Mouse (Mus musculus) thymus, adult 18-20 months (tissue): ENCODE data around the gene Igsf21.
A peak's percentile ranks its signal among the peaks of the same experiment; 100 is the strongest.

Experiments
- DNase-seq, 2 experiments: peaks; one replicate each; pipeline ENCODE4 v3.0.0; 2022; ENCODE audit warnings: mixed read lengths in 2 of 2

The Igsf21 gene

DNA sequence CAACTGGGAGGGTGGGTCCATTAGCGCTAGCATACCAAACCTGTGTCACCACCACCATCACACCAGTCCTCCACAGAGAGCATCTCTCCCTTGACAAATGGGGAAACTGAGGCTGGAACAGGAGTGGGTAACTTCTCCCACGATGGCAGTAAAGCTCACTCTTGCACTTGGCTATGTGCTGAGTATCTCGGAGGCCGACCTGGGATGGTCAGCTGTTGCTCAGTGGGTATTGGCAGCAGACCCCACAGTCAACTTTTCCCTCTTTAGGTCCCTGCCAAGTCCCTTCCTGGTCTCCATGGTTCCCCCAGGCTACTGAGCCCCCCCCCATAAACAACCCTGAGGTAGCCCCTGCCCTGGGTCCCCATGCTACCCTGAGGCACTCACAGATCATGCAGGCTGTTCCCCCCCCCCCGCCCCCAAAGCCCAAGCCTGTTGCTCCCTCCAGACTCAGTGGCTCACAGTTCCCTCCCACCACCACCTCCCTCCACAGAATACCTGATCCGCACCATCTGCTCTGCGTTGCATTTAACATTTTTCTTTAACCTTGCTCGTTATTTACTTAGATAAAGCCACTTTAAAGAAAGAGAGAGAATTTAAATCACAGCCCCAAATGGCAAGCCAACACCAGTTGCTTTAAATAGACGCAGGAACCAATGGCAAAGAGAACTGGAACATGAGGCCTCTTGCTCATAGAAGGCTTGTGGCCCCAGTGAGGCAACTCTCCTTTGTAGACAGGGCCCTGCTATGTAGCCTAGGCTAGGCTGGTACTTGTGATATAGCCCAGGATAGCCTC is 11.0 kb downstream of the Igsf21 start:
- DNase-seq: no peak

DNA sequence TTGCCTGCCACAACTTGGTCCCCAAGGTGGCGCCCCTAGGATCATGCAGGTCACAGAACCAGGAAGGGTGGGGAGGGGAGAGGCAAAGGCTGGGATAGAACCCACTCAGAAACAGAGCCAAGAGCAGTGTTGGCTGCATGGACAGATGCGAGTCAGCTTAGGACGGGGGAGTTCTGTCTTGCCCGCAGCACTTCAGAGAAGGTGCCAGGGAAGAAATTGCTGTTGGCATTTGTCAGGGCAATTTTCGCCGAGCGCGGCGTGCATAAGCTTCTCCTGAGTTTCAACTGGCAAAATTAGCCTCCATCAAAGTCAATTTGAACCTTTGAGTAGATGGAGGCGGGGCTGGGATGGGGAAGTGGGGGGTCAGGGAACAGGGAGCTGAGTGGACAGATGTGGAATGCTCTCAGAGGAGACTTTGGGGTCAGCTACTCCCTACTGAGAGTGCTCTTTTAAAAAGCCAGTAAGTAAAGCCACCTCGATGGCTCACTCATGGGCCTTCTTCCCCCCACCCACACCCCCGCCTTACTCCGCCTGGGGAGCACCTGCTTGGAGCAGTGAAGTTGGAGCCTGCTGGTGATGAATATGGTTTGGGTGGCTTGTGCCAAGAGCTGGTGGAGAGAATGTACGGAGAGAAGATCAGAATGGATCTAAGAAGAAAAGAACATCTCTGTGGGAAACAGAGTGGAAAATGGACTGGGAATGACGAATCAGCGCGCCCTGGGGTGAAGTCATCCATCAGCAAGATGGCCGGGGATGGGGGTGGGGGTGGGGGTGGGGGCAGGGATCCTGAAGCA is 12.0 kb downstream of the Igsf21 start:
- no peak for DNase-seq

DNA sequence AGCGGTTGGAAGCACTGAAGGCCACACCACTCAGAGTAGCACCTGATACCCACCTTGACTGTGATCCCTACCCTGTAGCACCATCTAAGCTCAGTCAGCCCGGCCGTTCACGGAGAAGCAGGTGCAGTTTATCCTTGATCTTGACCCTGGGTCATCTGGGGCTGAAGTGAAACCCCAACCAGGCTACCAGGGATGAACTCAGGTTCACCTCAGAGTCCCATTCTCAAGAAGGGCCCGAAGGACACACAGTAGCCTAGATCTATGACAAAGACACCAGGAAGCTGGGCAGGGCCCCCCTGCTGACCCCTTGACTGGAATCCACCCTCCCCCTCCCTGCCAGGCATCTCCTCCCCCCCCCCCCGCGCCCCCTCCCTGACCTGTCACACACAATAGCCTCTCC is 18.7 kb downstream of the Igsf21 start:
- no peak for DNase-seq

DNA sequence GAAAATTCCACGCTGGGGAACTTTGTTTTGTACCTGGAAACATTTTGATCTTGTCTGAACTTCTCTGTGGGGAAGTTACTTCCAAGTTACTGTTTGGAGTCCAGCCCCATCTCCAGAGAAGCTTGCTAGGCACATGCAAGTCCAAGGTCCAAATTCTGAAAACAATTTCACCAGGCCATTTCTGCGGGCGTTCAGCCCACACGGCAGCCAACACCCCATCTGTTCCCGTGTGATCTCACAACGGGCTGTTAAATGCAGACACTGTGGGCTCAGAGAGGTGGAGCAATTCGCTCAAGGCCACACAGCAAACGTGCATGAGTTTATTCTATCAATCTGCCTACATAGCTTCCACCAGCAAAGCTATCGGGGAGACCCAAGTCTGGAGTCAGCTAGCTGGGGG is 21.4 kb downstream of the Igsf21 start:
- no peak for DNase-seq

- DNase-seq: no peak
Observed at GRCm38 (mm10) chr4:140224451-140224850, 22.1 kb downstream of the Igsf21 start.

GRCm38 (mm10) chr4:140223067-140223466 is 23.5 kb downstream of the Igsf21 start:
- no peak for DNase-seq

DNA sequence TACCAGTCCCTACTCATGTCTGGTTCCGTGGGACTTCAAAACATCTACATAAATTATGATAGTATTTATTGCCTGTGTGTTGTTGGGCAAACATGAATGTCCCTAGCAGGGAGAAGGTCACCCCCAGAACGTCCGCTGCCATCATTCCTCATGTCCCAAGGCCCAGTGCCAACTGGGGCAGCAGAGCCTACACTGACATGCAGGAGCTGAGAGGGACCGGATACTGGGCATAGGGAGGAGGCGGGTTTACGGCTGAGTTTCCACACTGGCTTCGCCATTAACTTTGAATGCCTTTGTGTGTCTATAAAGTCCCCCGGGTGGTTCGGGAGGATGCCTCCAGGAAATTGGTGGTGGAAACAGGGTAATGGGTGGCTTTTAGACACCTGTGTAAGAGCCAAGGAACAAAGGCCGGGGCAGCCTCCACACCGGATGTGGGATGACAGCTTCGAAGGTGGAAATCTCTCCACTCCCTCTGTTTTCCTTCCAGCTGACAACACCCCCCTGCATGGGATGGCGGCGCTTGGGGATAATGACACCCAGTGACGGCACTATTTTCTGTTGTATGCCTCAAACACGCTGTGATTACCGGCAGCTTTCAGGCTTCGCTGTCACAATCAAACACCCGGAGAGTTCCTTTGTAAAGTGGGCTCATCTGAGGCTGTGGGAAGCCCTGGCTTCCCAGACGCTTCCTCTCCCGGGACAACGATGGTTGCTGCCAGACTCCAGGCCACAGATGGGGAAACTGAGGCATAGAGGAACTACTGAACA is 26.1 kb downstream of the Igsf21 start:
- DNase-seq: no peak

- no peak for DNase-seq
Observed at GRCm38 (mm10) chr4:140218853-140219852, 27.4 kb downstream of the Igsf21 start.

GRCm38 (mm10) chr4:140218384-140218783 is 28.2 kb downstream of the Igsf21 start:
- no peak for DNase-seq

DNA sequence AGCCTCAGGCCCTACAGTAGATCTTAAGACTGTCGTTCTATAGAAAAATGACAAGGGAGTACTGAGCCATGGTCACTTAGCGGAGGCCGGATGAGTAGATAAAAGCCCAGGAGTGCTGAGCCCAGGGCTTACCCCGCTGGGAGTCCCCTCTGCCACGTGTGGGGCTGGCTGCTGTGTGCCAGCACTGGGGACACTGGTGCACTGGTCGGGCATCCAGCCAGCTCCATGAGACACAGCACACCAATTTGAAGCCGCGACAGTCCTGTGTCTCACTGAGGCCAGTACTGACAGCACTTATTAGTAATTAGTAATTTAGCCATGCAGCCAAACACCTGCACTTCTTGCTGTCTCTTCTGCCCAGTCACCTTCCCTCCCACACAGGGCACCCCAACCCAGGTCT is 28.6 kb downstream of the Igsf21 start:
- DNase-seq: no peak

DNA sequence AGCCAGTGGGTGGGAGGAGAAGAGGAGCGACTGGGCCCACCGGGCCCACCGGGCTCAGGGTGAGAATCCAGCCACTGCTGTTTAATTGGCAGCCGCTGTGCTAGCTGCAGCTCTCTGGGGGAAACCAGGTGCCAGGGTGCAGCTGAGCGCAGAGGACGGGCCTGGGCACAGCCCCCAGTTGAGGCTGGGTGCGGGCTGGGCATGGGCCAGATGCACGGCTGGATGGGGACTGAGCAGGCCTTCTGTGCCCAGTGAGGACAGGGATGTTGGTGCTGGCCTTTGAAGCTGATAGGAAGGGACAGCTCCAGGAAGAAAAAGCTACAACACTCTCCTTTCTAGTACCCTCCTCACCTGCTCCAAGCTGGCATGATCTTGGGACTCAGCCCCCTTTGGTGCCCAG is 30.5 kb downstream of the Igsf21 start:
- DNase-seq: no peak

DNA sequence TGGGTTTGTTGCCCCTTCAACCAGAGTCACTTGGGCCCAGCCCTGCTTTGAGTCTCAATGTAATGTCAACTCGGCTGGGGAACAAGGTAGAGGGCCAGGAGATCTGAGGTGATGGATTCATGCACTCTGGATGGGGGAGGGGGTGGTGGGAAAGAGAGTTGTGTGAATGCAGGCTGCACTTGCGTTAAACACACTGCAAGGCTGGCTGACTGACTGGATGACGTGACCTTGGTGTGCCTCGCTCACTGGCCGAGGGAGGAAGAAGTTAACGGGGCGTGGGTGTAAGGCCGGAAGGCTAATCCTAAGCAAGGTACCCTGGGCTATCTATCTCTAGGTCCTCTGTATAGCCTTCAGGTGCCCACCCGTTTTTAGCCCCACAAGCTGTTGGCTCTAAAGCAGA is 31.4 kb downstream of the Igsf21 start:
- DNase-seq: no peak

DNA sequence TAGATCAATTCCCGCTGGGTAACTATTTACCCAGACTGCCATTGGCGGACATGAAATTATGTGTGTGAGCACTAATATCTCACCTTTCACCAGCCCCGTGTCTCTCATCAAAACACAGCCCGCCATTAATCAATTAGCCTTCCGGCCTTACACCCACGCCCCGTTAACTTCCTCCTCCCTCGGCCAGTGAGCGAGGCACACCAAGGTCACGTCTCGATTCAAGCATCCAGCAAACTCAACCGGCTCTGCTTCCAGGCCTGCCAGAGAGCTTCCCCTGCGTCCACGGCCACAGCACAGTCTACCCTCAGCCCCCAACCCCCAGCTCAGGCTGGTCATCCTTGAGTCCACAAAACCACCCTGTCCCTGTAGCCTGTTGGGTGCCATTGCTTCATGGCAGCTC is 32.2 kb downstream of the Igsf21 start:
- DNase-seq: no peak

- DNase-seq: no peak
Observed at GRCm38 (mm10) chr4:140210129-140210890, 36.3 kb downstream of the Igsf21 start.

DNA sequence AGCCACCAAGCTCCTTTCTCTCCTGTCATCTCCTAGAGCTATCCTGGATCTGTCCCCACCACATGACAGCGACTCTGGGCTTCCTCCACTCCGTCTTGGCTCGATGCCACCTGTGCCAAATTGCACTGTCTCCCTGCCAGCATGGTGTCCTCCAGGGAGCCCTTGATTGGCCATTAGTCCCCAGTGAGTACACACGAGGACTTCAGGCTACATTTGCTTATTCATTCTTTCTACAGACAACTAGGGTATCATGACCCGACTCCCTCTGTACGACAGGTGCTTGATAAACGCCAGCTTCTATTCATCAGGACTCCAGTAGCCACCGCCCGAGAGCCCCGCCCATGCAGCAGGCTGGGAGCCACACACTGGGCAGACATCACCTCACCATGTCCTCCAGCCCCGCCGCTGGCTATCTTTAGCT is 40.8 kb downstream of the Igsf21 start:
- DNase-seq: no peak

DNA sequence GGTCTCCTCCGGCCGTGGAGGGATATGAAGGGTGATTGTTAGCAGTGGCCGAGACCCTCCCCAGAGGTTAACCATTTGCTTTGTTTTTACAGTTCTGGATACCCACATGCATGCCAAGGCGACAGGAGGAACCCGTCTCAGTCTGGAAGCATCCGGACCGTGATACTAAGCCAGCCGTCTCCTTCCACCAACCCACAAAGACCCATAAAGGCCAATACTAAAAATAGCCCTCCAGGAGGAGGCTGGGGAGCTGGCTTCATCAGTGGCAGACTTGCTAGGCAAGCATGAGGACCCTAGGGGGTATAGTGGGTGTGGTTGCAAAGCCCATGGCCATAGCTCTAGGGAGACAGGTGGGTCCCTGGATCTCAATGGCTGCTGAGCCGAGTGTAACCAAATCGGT is 41.8 kb downstream of the Igsf21 start:
- DNase-seq: no peak

GRCm38 (mm10) chr4:140203696-140204272 is 42.8 kb downstream of the Igsf21 start:
- DNase-seq: no peak

- DNase-seq: no peak
Observed at GRCm38 (mm10) chr4:140202196-140202595, 44.4 kb downstream of the Igsf21 start.

GRCm38 (mm10) chr4:140200296-140200695 is 46.3 kb downstream of the Igsf21 start:
- DNase-seq: peak; percentile 21 to 39

DNA sequence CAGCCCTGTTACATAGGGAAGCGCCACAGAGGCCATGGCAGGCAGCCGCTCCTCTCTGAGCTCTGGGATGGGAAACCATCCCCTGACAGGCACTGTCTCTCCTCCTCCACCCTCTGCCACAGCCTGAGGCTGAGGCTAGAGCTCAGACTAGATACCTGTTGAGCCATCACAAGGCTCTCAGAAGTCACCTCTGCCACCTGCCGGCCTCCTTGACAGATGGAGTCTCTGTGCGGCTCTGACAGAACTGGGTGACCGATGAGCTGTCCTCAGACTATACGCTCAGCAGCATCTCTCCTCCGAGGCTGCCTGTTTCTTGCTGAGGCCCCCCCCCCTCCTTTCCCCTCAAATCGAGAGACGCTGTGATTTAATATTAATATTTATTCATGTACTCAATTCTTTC is 49.9 kb downstream of the Igsf21 start:
- no peak for DNase-seq
